Mouse (Mus musculus) liver, embryonic 14.5 days (tissue): ENCODE measurements around the gene Abcg5.

Source experiments
- CTCF ChIP-seq: IDR thresholded peaks from 2 replicates; pipeline ENCODE4 v1.5.1; 2016; ENCODE audit warnings: antibody characterized with exemption, low read depth, control low read depth
- EP300 ChIP-seq: IDR thresholded peaks from 2 replicates; pipeline ENCODE4 v1.6.1; 2016; ENCODE audit warnings: antibody characterized with exemption, low read depth

- no peak for TF ChIP-seq CTCF
- no peak for TF ChIP-seq EP300
Measured at GRCm38 (mm10) chr17:84681670-84682069, 1.1 kb downstream of the Abcg5 start.
